Mouse (Mus musculus): ENCODE data around the gene Cfap54.

The Cfap54 gene

GRCm38 (mm10) chr10:92965134-92965533, 116.3 kb downstream of the Cfap54 start:
- in situ Hi-C loops (cut with MboI, MseI): loop anchor here (5.0 kb wide), 1 partner anchor 813 kb away; no protein-coding TSS in a partner anchor

- in situ Hi-C loops (cut with MboI, MseI): no loop called here
Measured at GRCm38 (mm10) chr10:92950044-92950443, 131.4 kb downstream of the Cfap54 start.

- in situ Hi-C loops (cut with MboI, MseI): no loop called here
Measured at GRCm38 (mm10) chr10:92942848-92943645, 138.4 kb downstream of the Cfap54 start.

- in situ Hi-C loops (cut with MboI, MseI): no loop called here
Measured at GRCm38 (mm10) chr10:92941616-92942015, 139.8 kb downstream of the Cfap54 start.

- in situ Hi-C loops (cut with MboI, MseI): no loop called here
Measured at GRCm38 (mm10) chr10:92937741-92938285, 143.6 kb downstream of the Cfap54 start.

GRCm38 (mm10) chr10:92937091-92937490, 144.3 kb downstream of the Cfap54 start:
- in situ Hi-C loops (cut with MboI, MseI): no loop called here

GRCm38 (mm10) chr10:92934506-92934905, 146.9 kb downstream of the Cfap54 start:
- in situ Hi-C loops (cut with MboI, MseI): no loop called here

- in situ Hi-C loops (cut with MboI, MseI): no loop called here
Measured at GRCm38 (mm10) chr10:92933616-92934015, 147.8 kb downstream of the Cfap54 start.

- in situ Hi-C loops (cut with MboI, MseI): no loop called here
Measured at GRCm38 (mm10) chr10:92932464-92932863, 149.0 kb downstream of the Cfap54 start.

- in situ Hi-C loops (cut with MboI, MseI): no loop called here
Measured at GRCm38 (mm10) chr10:92930036-92930435, 151.4 kb downstream of the Cfap54 start.

GRCm38 (mm10) chr10:92928256-92928655, 153.2 kb downstream of the Cfap54 start:
- in situ Hi-C loops (cut with MboI, MseI): no loop called here

GRCm38 (mm10) chr10:92918551-92918950, 162.9 kb downstream of the Cfap54 start:
- in situ Hi-C loops (cut with MboI, MseI): no loop called here

- in situ Hi-C loops (cut with MboI, MseI): no loop called here
Measured at GRCm38 (mm10) chr10:92907246-92907645, 174.2 kb downstream of the Cfap54 start.

GRCm38 (mm10) chr10:92888466-92888865, 193.0 kb downstream of the Cfap54 start:
- in situ Hi-C loops (cut with MboI, MseI): no loop called here

GRCm38 (mm10) chr10:92878000-92878399, 203.4 kb downstream of the Cfap54 start:
- in situ Hi-C loops (cut with MboI, MseI): no loop called here

- in situ Hi-C loops (cut with MboI, MseI): no loop called here
Measured at GRCm38 (mm10) chr10:92840980-92841379, 240.4 kb downstream of the Cfap54 start.

GRCm38 (mm10) chr10:92837572-92837971, 243.8 kb downstream of the Cfap54 start:
- in situ Hi-C loops (cut with MboI, MseI): no loop called here

GRCm38 (mm10) chr10:92837045-92837444, 244.4 kb downstream of the Cfap54 start:
- in situ Hi-C loops (cut with MboI, MseI): no loop called here

- in situ Hi-C loops (cut with MboI, MseI): no loop called here
Measured at GRCm38 (mm10) chr10:92821499-92821898, 259.9 kb downstream of the Cfap54 start.

- in situ Hi-C loops (cut with MboI, MseI): no loop called here
Measured at GRCm38 (mm10) chr10:92818190-92818589, 263.2 kb downstream of the Cfap54 start.

GRCm38 (mm10) chr10:92816903-92817302, 264.5 kb downstream of the Cfap54 start:
- in situ Hi-C loops (cut with MboI, MseI): no loop called here

GRCm38 (mm10) chr10:92810894-92811293, 270.5 kb downstream of the Cfap54 start:
- in situ Hi-C loops (cut with MboI, MseI): no loop called here

- in situ Hi-C loops (cut with MboI, MseI): no loop called here
Measured at GRCm38 (mm10) chr10:92791908-92792307, 289.5 kb downstream of the Cfap54 start.

Measured in regulatory T cell (primary cell).